Mouse (Mus musculus): Measurements from ENCODE around the gene Gcnt3.
A peak's percentile ranks its signal among the peaks of the same experiment; 100 is the strongest.
"Not testable (repeated sequence)": the region's sequence is repeated elsewhere in the genome, so short reads cannot be mapped to it uniquely, and the experiment has no call there.

The Gcnt3 gene

GRCm38 (mm10) chr9:70042935-70043334 is 5.0 kb upstream of the Gcnt3 start:
- no peak for DNase-seq (ENCODE audit: low spot score)

- no peak for DNase-seq (ENCODE audit: low spot score)
Measured at GRCm38 (mm10) chr9:70042137-70042536, 4.2 kb upstream of the Gcnt3 start.

GRCm38 (mm10) chr9:70040570-70040969 is 2.7 kb upstream of the Gcnt3 start:
- DNase-seq (ENCODE audit: low spot score): no peak

GRCm38 (mm10) chr9:70039597-70040385 is 1.9 kb upstream of the Gcnt3 start:
- DNase-seq (ENCODE audit: low spot score): no peak

GRCm38 (mm10) chr9:70036646-70037045 is 1.2 kb downstream of the Gcnt3 start:
- DNase-seq (ENCODE audit: low spot score): no peak

- no peak for DNase-seq (ENCODE audit: low spot score)
Measured at GRCm38 (mm10) chr9:70034702-70035101, 3.2 kb downstream of the Gcnt3 start.

GRCm38 (mm10) chr9:70033056-70033455 is 4.8 kb downstream of the Gcnt3 start:
- DNase-seq (ENCODE audit: low spot score): no peak

GRCm38 (mm10) chr9:70032167-70032566 is 5.7 kb downstream of the Gcnt3 start:
- no peak for DNase-seq (ENCODE audit: low spot score)

GRCm38 (mm10) chr9:70025365-70026012 is 12.4 kb downstream of the Gcnt3 start:
- DNase-seq (ENCODE audit: low spot score): no peak

GRCm38 (mm10) chr9:70024648-70025047 is 13.2 kb downstream of the Gcnt3 start:
- no peak for DNase-seq (ENCODE audit: low spot score)

GRCm38 (mm10) chr9:70023615-70024014 is 14.3 kb downstream of the Gcnt3 start:
- DNase-seq (ENCODE audit: low spot score): not testable (repeated sequence)

GRCm38 (mm10) chr9:70022083-70022482 is 15.8 kb downstream of the Gcnt3 start:
- DNase-seq (ENCODE audit: low spot score): no peak

- no peak for DNase-seq (ENCODE audit: low spot score)
Measured at GRCm38 (mm10) chr9:70021610-70022009, 16.3 kb downstream of the Gcnt3 start.

- no peak for DNase-seq (ENCODE audit: low spot score)
Measured at GRCm38 (mm10) chr9:70018879-70019278, 19.0 kb downstream of the Gcnt3 start.

GRCm38 (mm10) chr9:70015632-70016031 is 22.3 kb downstream of the Gcnt3 start:
- no peak for DNase-seq (ENCODE audit: low spot score)

- DNase-seq (ENCODE audit: low spot score): peak; percentile 90
Measured at GRCm38 (mm10) chr9:70012408-70012901, 25.4 kb downstream of the Gcnt3 start, which contains the start of gene Gtf2a2. Gene Gtf2a2, plus strand, starts transcription at chr9:70012550.

- no peak for DNase-seq (ENCODE audit: low spot score)
Measured at GRCm38 (mm10) chr9:70011537-70012407, 26.1 kb downstream of the Gcnt3 start.

- DNase-seq (ENCODE audit: low spot score): no peak
Measured at GRCm38 (mm10) chr9:70010781-70011473, 27.0 kb downstream of the Gcnt3 start.

GRCm38 (mm10) chr9:70009754-70010304 is 28.1 kb downstream of the Gcnt3 start:
- DNase-seq (ENCODE audit: low spot score): no peak

GRCm38 (mm10) chr9:70007506-70008248 is 30.2 kb downstream of the Gcnt3 start:
- no peak for DNase-seq (ENCODE audit: low spot score)

- DNase-seq (ENCODE audit: low spot score): no peak
Measured at GRCm38 (mm10) chr9:70006984-70007383, 30.9 kb downstream of the Gcnt3 start.

Data from c-Kit-positive CD71-positive TER-119-positive erythroid progenitor cells, embryonic 14.5 days (primary cell).